In genomic region chr7:35141519-35141918, GRCm38 (mm10) we compare ENCODE assay signal across 16 mouse cellular contexts. TPM values are rescaled to one million over a fixed set of nuclear protein-coding genes. Genes with fewer than 3 reads are reported as not detected.
A peak's percentile ranks its signal among the peaks of the same experiment; 100 is the strongest.
DNase-seq lines count a peak whose midpoint lies in the region; ATAC-seq and TF ChIP-seq lines count a peak whose summit lies in the region.
"Had no signal": no experiment of that assay in that cellular context is flagged by ENCODE, and none has a peak within 500 bp of the region (broad histone marks: within the 10 kb centered on the region; RNA-seq: fewer than 3 reads in every experiment).

No protein-coding gene starts in this region.

- H3K4me1 ChIP-seq in liver, adult 2 months (ENCODE audit: control insufficient read depth, insufficient read depth, low read length) = peaks cover 45% of the 10 kb centered on the region
- peaks cover 6% of the 10 kb centered on the region for H3K4me1 ChIP-seq in liver, embryonic 11.5 days (replicated peaks; ENCODE audit: control insufficient read depth, insufficient read depth, low read length)
- peaks cover 38% of the 10 kb centered on the region for H3K4me1 ChIP-seq in brown adipose tissue, adult 24 weeks (ENCODE audit: control insufficient read depth, insufficient read depth, insufficient read length, low read length)
- H3K4me1 ChIP-seq in limb, embryonic 10.5 days = peaks cover 33% of the 10 kb centered on the region
- H3K4me1 ChIP-seq in hindbrain, embryonic 11.5 days (replicated peaks; ENCODE audit: control insufficient read depth, insufficient read depth, low read length) = no peaks in the 10 kb centered on the region
- peaks cover 16% of the 10 kb centered on the region for H3K4me1 ChIP-seq in hindbrain, embryonic 10.5 days (replicated peaks)
- H3K4me1 ChIP-seq: neural tube, embryonic 12.5 days had no signal

- no peak for TF ChIP-seq CTCF in liver, adult 2 months (IDR thresholded peaks at IDR 0.05; ENCODE audit: low read depth, low read length)

- H3K36me3 ChIP-seq in liver, adult 2 months (ENCODE audit: control insufficient read depth, insufficient read depth, low read length) = no peaks in the 10 kb centered on the region
- no peaks in the 10 kb centered on the region for H3K36me3 ChIP-seq in liver, embryonic 11.5 days (ENCODE audit: control insufficient read depth, insufficient read depth, low read length)
- H3K36me3 ChIP-seq in limb, embryonic 10.5 days = no peaks in the 10 kb centered on the region
- H3K36me3 ChIP-seq in hindbrain, embryonic 11.5 days (ENCODE audit: control insufficient read depth, insufficient read depth, low read length) = no peaks in the 10 kb centered on the region
- no peaks in the 10 kb centered on the region for H3K36me3 ChIP-seq in hindbrain, embryonic 10.5 days
- H3K36me3 ChIP-seq: G1E; liver, embryonic 15.5 days; neural tube, embryonic 12.5 days had no signal

- peak overlapping the region; percentile 78 for H3K27ac ChIP-seq in liver, adult 2 months (replicated peaks; ENCODE audit: insufficient read depth, low read depth, low read length)
- no peak overlapping the region for H3K27ac ChIP-seq in liver, embryonic 11.5 days (ENCODE audit: low read depth, low read length)
- H3K27ac ChIP-seq in brown adipose tissue, adult 24 weeks (replicated peaks; ENCODE audit: low read depth, low read length) = peak overlapping the region; percentile 83
- H3K27ac ChIP-seq in limb, embryonic 10.5 days = peak overlapping the region; percentile 50; the same call in 1 of the 2 replicates
- H3K27ac ChIP-seq in hindbrain, embryonic 11.5 days (ENCODE audit: low read depth, low read length) = no peak overlapping the region
- H3K27ac ChIP-seq in hindbrain, embryonic 10.5 days = no peak overlapping the region
- H3K27ac ChIP-seq: gastrocnemius, adult 2 months; hindbrain, embryonic 14.5 days; liver, embryonic 15.5 days; neural tube, embryonic 12.5 days had no signal

- WGBS in liver, adult 2 months = 18% methylated on average over 5 of the region's 5 CpGs
- 68% methylated on average over 5 of the region's 5 CpGs for WGBS in liver, embryonic 11.5 days
- WGBS in limb, embryonic 10.5 days = 84% methylated on average over 5 of the region's 5 CpGs
- WGBS in hindbrain, embryonic 11.5 days = 78% methylated on average over 5 of the region's 5 CpGs
- WGBS in hindbrain, embryonic 10.5 days = 74% methylated on average over 5 of the region's 5 CpGs

- H3K9ac ChIP-seq in liver, adult 2 months (ENCODE audit: low read depth, low read length) = no peak overlapping the region
- no peak overlapping the region for H3K9ac ChIP-seq in liver, embryonic 11.5 days (ENCODE audit: low read depth, low read length)
- H3K9ac ChIP-seq in hindbrain, embryonic 11.5 days (ENCODE audit: low read depth, low read length) = no peak overlapping the region
- H3K9ac ChIP-seq: hindbrain, embryonic 14.5 days; liver, embryonic 15.5 days; neural tube, embryonic 12.5 days had no signal

- no peaks in the 10 kb centered on the region for H3K27me3 ChIP-seq in liver, adult 2 months (ENCODE audit: control insufficient read depth, insufficient read depth, low read length)
- no peaks in the 10 kb centered on the region for H3K27me3 ChIP-seq in liver, embryonic 11.5 days (replicated peaks; ENCODE audit: control insufficient read depth, insufficient read depth, low read length)
- H3K27me3 ChIP-seq in limb, embryonic 10.5 days (ENCODE audit: low read depth, poor library complexity, severe bottlenecking) = no peaks in the 10 kb centered on the region
- no peaks in the 10 kb centered on the region for H3K27me3 ChIP-seq in hindbrain, embryonic 11.5 days (ENCODE audit: control insufficient read depth, insufficient read depth, low read length)
- no peaks in the 10 kb centered on the region for H3K27me3 ChIP-seq in hindbrain, embryonic 10.5 days (ENCODE audit: insufficient read depth, poor library complexity, severe bottlenecking)
- H3K27me3 ChIP-seq: liver, embryonic 15.5 days; neural tube, embryonic 12.5 days had no signal

- no peaks in the 10 kb centered on the region for H3K79me2 ChIP-seq in liver, adult 2 months (ENCODE audit: control insufficient read depth, insufficient read depth, low read length)

- no peak overlapping the region for H3K4me3 ChIP-seq in liver, adult 2 months (ENCODE audit: insufficient read depth, low read depth, low read length)
- no peak overlapping the region for H3K4me3 ChIP-seq in liver, embryonic 11.5 days (ENCODE audit: low read depth, low read length)
- no peak overlapping the region for H3K4me3 ChIP-seq in brown adipose tissue, adult 24 weeks (ENCODE audit: insufficient read depth, low read depth, low read length)
- H3K4me3 ChIP-seq in limb, embryonic 10.5 days = no peak overlapping the region
- no peak overlapping the region for H3K4me3 ChIP-seq in hindbrain, embryonic 11.5 days (ENCODE audit: low read depth, low read length)
- no peak overlapping the region for H3K4me3 ChIP-seq in hindbrain, embryonic 10.5 days
- H3K4me3 ChIP-seq: gastrocnemius, adult 2 months; liver, embryonic 15.5 days; neural tube, embryonic 12.5 days had no signal

- DNase-seq in cerebellum, postnatal 25 days = peak; percentile 29 to 46
- no peak for DNase-seq in cerebellum, adult 8-10 months
- DNase-seq in liver, adult 2 months (ENCODE audit: extremely low read depth, low read depth, low spot score) = peak; percentile 31
- DNase-seq in liver, embryonic 11.5 days (ENCODE audit: low spot score) = no peak
- DNase-seq in limb, embryonic 10.5 days (ENCODE audit: low spot score) = no peak
- no peak for DNase-seq in hindbrain, embryonic 11.5 days (ENCODE audit: low spot score)
- DNase-seq in hindbrain, embryonic 10.5 days (ENCODE audit: low spot score) = no peak
- DNase-seq: B cell, adult 2 months; gastrocnemius, adult 2 months; midbrain, embryonic 14.5 days; thymus, postnatal 14 days had no signal

- no peak for ATAC-seq in liver, embryonic 11.5 days (replicated peaks; ENCODE audit: low FRiP score)
- no peak for ATAC-seq in hindbrain, embryonic 11.5 days (ENCODE audit: low FRiP score)

- no peaks in the 10 kb centered on the region for H3K9me3 ChIP-seq in liver, embryonic 11.5 days (ENCODE audit: control insufficient read depth, low read length)
- H3K9me3 ChIP-seq in limb, embryonic 10.5 days (replicated peaks) = no peaks in the 10 kb centered on the region
- H3K9me3 ChIP-seq in hindbrain, embryonic 11.5 days (ENCODE audit: control insufficient read depth, low read length) = no peaks in the 10 kb centered on the region
- H3K9me3 ChIP-seq in hindbrain, embryonic 10.5 days = no peaks in the 10 kb centered on the region
- H3K9me3 ChIP-seq: G1E; liver, embryonic 15.5 days; neural tube, embryonic 12.5 days had no signal

- TF ChIP-seq POLR2A in liver, adult 2 months (IDR thresholded peaks at IDR 0.05; ENCODE audit: extremely low read depth, insufficient read depth, low read length) = no peak

- no peak overlapping the region for H3K4me2 ChIP-seq in liver, embryonic 11.5 days
- no peak overlapping the region for H3K4me2 ChIP-seq in hindbrain, embryonic 11.5 days (replicated peaks; ENCODE audit: low read depth, low read length)
- H3K4me2 ChIP-seq: hindbrain, embryonic 14.5 days; liver, embryonic 15.5 days; neural tube, embryonic 12.5 days had no signal

RNA-seq across cellular contexts. Expression of gene Cebpa, which starts 22.4 kb away (rescaled TPM):
- 177 and 199 TPM in 2 replicates for total RNA-seq in liver, adult 2 months (2014; rRNA removed)
- 349 and 390 TPM in 2 replicates for polyA plus RNA-seq in liver, adult 2 months (2012; rRNA removed)
- polyA plus RNA-seq in liver, embryonic 11.5 days (2014; fragmentation: Nextera tagmentation; extraction: Ambion mirVana) = 6.9 and 8.2 TPM in 2 replicates
- 427 and 435 TPM in 2 replicates for polyA plus RNA-seq in brown adipose tissue, adult 24 weeks (2012; ENCODE audit: insufficient read depth, insufficient read length, missing spikeins)
- polyA plus RNA-seq in limb, embryonic 10.5 days (2016; fragmentation: Nextera tagmentation; extraction: Ambion mirVana) = 0.25 and 0.40 TPM in 2 replicates
- polyA plus RNA-seq in hindbrain, embryonic 11.5 days (2014; fragmentation: Nextera tagmentation; extraction: Ambion mirVana) = 0.43 and 0.54 TPM in 2 replicates
- polyA plus RNA-seq in hindbrain, embryonic 10.5 days (2016; fragmentation: Nextera tagmentation; extraction: Ambion mirVana) = 0.43 and 0.54 TPM in 2 replicates
- total RNA-seq: G1E had no signal

RNA-seq across cellular contexts. Expression of gene Slc7a10, which starts 44.7 kb away (rescaled TPM):
- total RNA-seq in liver, adult 2 months (2014; rRNA removed) = 0.07 and 0.09 TPM in 2 replicates
- polyA plus RNA-seq in liver, adult 2 months (2012; rRNA removed) = not detected in 2 replicates
- 0.60 and 1.9 TPM in 2 replicates for polyA plus RNA-seq in liver, embryonic 11.5 days (2014; fragmentation: Nextera tagmentation; extraction: Ambion mirVana)
- 7.7 and 8.3 TPM in 2 replicates for polyA plus RNA-seq in brown adipose tissue, adult 24 weeks (2012; ENCODE audit: insufficient read depth, insufficient read length, missing spikeins)
- 0.31 TPM in 1 of 2 replicates, not detected in the other for polyA plus RNA-seq in limb, embryonic 10.5 days (2016; fragmentation: Nextera tagmentation; extraction: Ambion mirVana)
- 0.73 and 1.0 TPM in 2 replicates for polyA plus RNA-seq in hindbrain, embryonic 11.5 days (2014; fragmentation: Nextera tagmentation; extraction: Ambion mirVana)
- 0.56 and 0.80 TPM in 2 replicates for polyA plus RNA-seq in hindbrain, embryonic 10.5 days (2016; fragmentation: Nextera tagmentation; extraction: Ambion mirVana)
- polyA plus RNA-seq: G1E had no signal

Comparison
In these comparisons a context has a peak if more than half of its experiments do, and no peak if none do; other contexts are left out.
1. DNase-seq: peak in cerebellum, postnatal 25 days (2 of 2) and liver, adult 2 months (single experiment); none in cerebellum, adult 8-10 months (single experiment), liver, embryonic 11.5 days (single experiment), limb, embryonic 10.5 days (single experiment), hindbrain, embryonic 11.5 days (single experiment) and hindbrain, embryonic 10.5 days (single experiment).
2. H3K27ac ChIP-seq: peak in liver, adult 2 months (single experiment), brown adipose tissue, adult 24 weeks (single experiment) and limb, embryonic 10.5 days (single experiment); none in liver, embryonic 11.5 days (single experiment), hindbrain, embryonic 11.5 days (single experiment) and hindbrain, embryonic 10.5 days (single experiment).
3. RNA of gene Cebpa, which starts 22.4 kb away (polyA plus RNA-seq): 427 to 435 TPM in brown adipose tissue, adult 24 weeks and 349 to 390 TPM in liver, adult 2 months; 6.9 to 8.2 TPM in liver, embryonic 11.5 days, 0.43 to 0.54 TPM in hindbrain, embryonic 11.5 days, 0.43 to 0.54 TPM in hindbrain, embryonic 10.5 days and 0.25 to 0.40 TPM in limb, embryonic 10.5 days; every median in the first group is over 10 times any median in the second.